Mouse (Mus musculus) CH12.LX (cell line): Measurements from ENCODE around the gene Cib1. TPM values are rescaled to one million over a fixed set of nuclear protein-coding genes. Genes with fewer than 3 reads are reported as not detected.

Experiments
- DNase-seq: peaks from one replicate; pipeline ENCODE4 v3.0.0-alpha.2; 2013; ENCODE audit errors: extremely low read depth
- H3K27ac ChIP-seq: 2 replicates; pipeline ENCODE4 v1.5.1; 2012; ENCODE audit warnings: low read depth, mild to moderate bottlenecking, control low read depth, moderate library complexity; ENCODE audit not compliant: insufficient read depth
- H3K27me3 ChIP-seq: replicated peaks from 2 replicates; pipeline ENCODE3; 2012; ENCODE audit warnings: inconsistent platforms
- H3K36me3 ChIP-seq, 2 experiments: replicated peaks in 1 of 2; 2 replicates each; pipeline versions ENCODE3 to v1.6.1; 2012; ENCODE audit warnings: inconsistent platforms in 1 of 2, low read length in 1 of 2, mild to moderate bottlenecking in 1 of 2, mixed read lengths in 1 of 2, moderate library complexity in 1 of 2; ENCODE audit not compliant: control insufficient read depth in 1 of 2, insufficient read depth in 1 of 2
- H3K4me1 ChIP-seq, 2 experiments: 2 replicates each; pipeline ENCODE4 v1.6.1; 2012; ENCODE audit warnings: inconsistent platforms in 1 of 2, moderate library complexity in 1 of 2; ENCODE audit not compliant: insufficient read depth in 2 of 2, control insufficient read depth in 1 of 2
- H3K4me2 ChIP-seq: 2 replicates; pipeline ENCODE4 v1.6.1; 2012; ENCODE audit warnings: low read depth, mild to moderate bottlenecking, control low read depth; ENCODE audit not compliant: poor library complexity, insufficient read depth, severe bottlenecking
- H3K4me3 ChIP-seq, 3 experiments: fragments of 150-350 bp in 1 of 3; sonication (generic) in 1 of 3; replicated peaks in 1 of 3; 2 replicates each; pipeline versions ENCODE3 to v1.5.1; 2011 to 2012; ENCODE audit warnings: low read depth in 2 of 3, low read length in 2 of 3, mild to moderate bottlenecking in 2 of 3, moderate library complexity in 2 of 3, control low read depth in 1 of 3, improper control_type of control experiment in 1 of 3, inconsistent platforms in 1 of 3, mixed read lengths in 1 of 3; ENCODE audit not compliant: poor library complexity in 1 of 3
- H3K79me2 ChIP-seq: replicated peaks from 2 replicates; pipeline ENCODE4 v1.6.1; 2012; ENCODE audit warnings: mild to moderate bottlenecking, moderate library complexity; ENCODE audit not compliant: control insufficient read depth, poor library complexity, insufficient read depth, severe bottlenecking; ENCODE audit errors: extremely low read depth
- H3K9ac ChIP-seq: 2 replicates; pipeline ENCODE4 v1.6.1; 2012; ENCODE audit warnings: low read depth, mild to moderate bottlenecking, control low read depth, moderate library complexity; ENCODE audit not compliant: insufficient read depth
- H3K9me3 ChIP-seq: replicated peaks from 2 replicates; pipeline ENCODE3; 2012; ENCODE audit warnings: low read length, inconsistent platforms, mixed read lengths
- BHLHE40 ChIP-seq: IDR thresholded peaks from 2 replicates; pipeline ENCODE4 v1.6.1; 2011; ENCODE audit warnings: mild to moderate bottlenecking, low read depth, low read length, improper control_type of control experiment
- CHD2 ChIP-seq: IDR thresholded peaks from 2 replicates; pipeline ENCODE4 v1.6.1; 2011; ENCODE audit warnings: low read length, improper control_type of control experiment
- E2F4 ChIP-seq: IDR thresholded peaks from 2 replicates; pipeline ENCODE4 v1.6.1; 2011; ENCODE audit warnings: low read depth, low read length, improper control_type of control experiment; ENCODE audit not compliant: insufficient replicate concordance
- ELF1 ChIP-seq: IDR thresholded peaks from 2 replicates; pipeline ENCODE4 v1.6.1; 2014; ENCODE audit warnings: low read depth, mild to moderate bottlenecking, inconsistent platforms, low read length, improper control_type of control experiment
- EP300 ChIP-seq: IDR thresholded peaks from 2 replicates; pipeline ENCODE4 v1.6.1; 2011; ENCODE audit warnings: low read length, improper control_type of control experiment
- ETS1 ChIP-seq: conservative IDR thresholded peaks from 2 replicates; pipeline ENCODE4 v1.6.1; 2012; ENCODE audit warnings: low read depth, mild to moderate bottlenecking, inconsistent platforms, low read length, improper control_type of control experiment, moderate library complexity
- HCFC1 ChIP-seq: IDR thresholded peaks from 2 replicates; pipeline ENCODE4 v1.6.1; 2012; ENCODE audit warnings: low read depth, mild to moderate bottlenecking, inconsistent platforms, low read length, improper control_type of control experiment
- IRF4 ChIP-seq: IDR thresholded peaks from 2 replicates; pipeline ENCODE4 v1.6.1; 2014; ENCODE audit warnings: low read depth, mild to moderate bottlenecking, inconsistent platforms, low read length, improper control_type of control experiment
- JUN ChIP-seq: IDR thresholded peaks from 2 replicates; pipeline ENCODE4 v1.6.1; 2011; ENCODE audit warnings: low read depth, mild to moderate bottlenecking, low read length, improper control_type of control experiment, moderate library complexity; ENCODE audit not compliant: insufficient read depth
- KAT2A ChIP-seq: IDR thresholded peaks from 2 replicates; pipeline ENCODE4 v1.6.1; 2012; ENCODE audit warnings: low read length, improper control_type of control experiment, inconsistent platforms; ENCODE audit not compliant: insufficient replicate concordance
- MAFK ChIP-seq: IDR thresholded peaks from 2 replicates; pipeline ENCODE4 v1.6.1; 2011; ENCODE audit warnings: low read length, improper control_type of control experiment; ENCODE audit not compliant: insufficient replicate concordance
- MAZ ChIP-seq: IDR thresholded peaks from 2 replicates; pipeline ENCODE4 v1.6.1; 2012; ENCODE audit warnings: low read depth, mild to moderate bottlenecking, inconsistent platforms, low read length, improper control_type of control experiment, moderate library complexity
- MEF2A ChIP-seq: IDR thresholded peaks from 2 replicates; pipeline ENCODE4 v1.6.1; 2014; ENCODE audit warnings: low read depth, mild to moderate bottlenecking, inconsistent platforms, low read length, improper control_type of control experiment, borderline replicate concordance
- MYC ChIP-seq: IDR thresholded peaks from 2 replicates; pipeline ENCODE4 v1.6.1; 2011; ENCODE audit warnings: low read depth, mild to moderate bottlenecking, improper control_type of control experiment, low read length
- NRF1 ChIP-seq: IDR thresholded peaks from 2 replicates; pipeline ENCODE4 v1.6.1; 2014; ENCODE audit warnings: low read depth, mild to moderate bottlenecking, inconsistent platforms, low read length, improper control_type of control experiment, moderate library complexity
- RAD21 ChIP-seq: IDR thresholded peaks from 2 replicates; pipeline ENCODE4 v1.6.1; 2011; ENCODE audit warnings: low read depth, mild to moderate bottlenecking, low read length, improper control_type of control experiment, moderate library complexity
- RCOR1 ChIP-seq: conservative IDR thresholded peaks from 2 replicates; pipeline ENCODE4 v1.6.1; 2012; ENCODE audit warnings: low read depth, mild to moderate bottlenecking, inconsistent platforms, low read length, improper control_type of control experiment
- SIN3A ChIP-seq: IDR thresholded peaks from 2 replicates; pipeline ENCODE4 v1.6.1; 2012; ENCODE audit warnings: low read length, improper control_type of control experiment, inconsistent platforms
- SMC3 ChIP-seq: IDR thresholded peaks from 2 replicates; pipeline ENCODE4 v1.6.1; 2011; ENCODE audit warnings: low read depth, low read length, improper control_type of control experiment
- UBTF ChIP-seq: IDR thresholded peaks from 2 replicates; pipeline ENCODE4 v1.6.1; 2012; ENCODE audit warnings: low read depth, mild to moderate bottlenecking, inconsistent platforms, low read length, improper control_type of control experiment, moderate library complexity
- USF2 ChIP-seq: conservative IDR thresholded peaks from 2 replicates; pipeline ENCODE4 v1.6.1; 2011; ENCODE audit warnings: low read depth, low read length, improper control_type of control experiment
- ZC3H11A ChIP-seq: IDR thresholded peaks from 2 replicates; pipeline ENCODE4 v1.6.1; 2012; ENCODE audit warnings: low read depth, mild to moderate bottlenecking, inconsistent platforms, low read length, improper control_type of control experiment
- ZNF384 ChIP-seq: IDR thresholded peaks from 2 replicates; pipeline ENCODE4 v1.6.1; 2012; ENCODE audit warnings: low read depth, low read length, improper control_type of control experiment, inconsistent platforms
- dilution Hi-C: fragments of 300-500 bp; cut with MboI; formaldehyde crosslinking; loops from 2 replicates; pipeline ENCODE4 v1.14.3; 2020; ENCODE audit warnings: low sequenced_read_pairs; ENCODE audit not compliant: extremely low pct_unique_long_range_greater_than_20kb, extremely low pct_ligation_motif_present
- in situ Hi-C: fragments of 300-500 bp; cut with MboI; formaldehyde crosslinking; loops from 3 replicates; pipeline ENCODE4 v1.14.3; 2019; ENCODE audit warnings: low sequenced_read_pairs, low pct_ligation_motif_present, low pct_unique_long_range_greater_than_20kb, mixed read lengths
- polyA plus RNA-seq: library from polyadenylated mRNA; unstranded; fragments of >175 nt; gene quantifications from 2 replicates; pipeline ENCODE4 v1.2.1, GENCODE M21; 2012; ENCODE audit warnings: low read depth; ENCODE audit not compliant: insufficient read length
- total RNA-seq, 2 experiments: library from RNA; depleted of rRNA; stranded (reverse); fragments of 300-350 nt in 1 of 2; fragments of >200 nt in 1 of 2; gene quantifications; 2 replicates each; pipeline ENCODE4 v1.2.3; 2012 to 2014

Cib1 gene
- total and polyA plus RNA-seq, 3 experiments, result 29.1 to 73.1 (median 48.1) TPM

DNA sequence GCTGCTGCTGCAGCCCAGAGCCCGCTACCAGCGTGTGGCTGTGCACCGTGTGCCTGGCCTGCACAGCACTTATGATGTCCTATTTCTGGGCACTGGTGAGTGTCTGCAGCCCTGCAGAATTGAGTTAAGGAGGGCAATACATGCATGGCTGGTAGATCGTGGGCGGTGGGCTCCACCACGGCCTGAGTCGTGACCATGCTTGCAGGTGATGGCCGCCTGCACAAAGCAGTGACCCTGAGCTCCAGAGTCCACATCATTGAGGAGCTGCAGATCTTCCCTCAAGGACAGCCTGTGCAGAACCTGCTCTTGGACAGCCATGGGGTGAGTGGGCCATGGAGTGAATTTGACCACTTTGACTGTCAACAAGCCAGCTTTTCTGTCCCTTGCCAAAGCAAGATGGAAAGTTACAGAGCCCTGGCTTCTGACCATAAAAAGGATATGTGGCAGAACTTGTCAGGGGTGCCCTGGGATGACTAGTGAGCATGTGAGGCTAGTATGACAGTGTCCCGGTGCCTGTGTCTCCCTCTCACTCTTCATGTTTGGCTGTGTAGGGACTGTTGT lies 12.3 kb downstream of the Cib1 start:
- dilution Hi-C loops (no loop called here), in situ Hi-C loops (no loop called here)
- no peak overlapping the region for H3K27ac ChIP-seq

DNA sequence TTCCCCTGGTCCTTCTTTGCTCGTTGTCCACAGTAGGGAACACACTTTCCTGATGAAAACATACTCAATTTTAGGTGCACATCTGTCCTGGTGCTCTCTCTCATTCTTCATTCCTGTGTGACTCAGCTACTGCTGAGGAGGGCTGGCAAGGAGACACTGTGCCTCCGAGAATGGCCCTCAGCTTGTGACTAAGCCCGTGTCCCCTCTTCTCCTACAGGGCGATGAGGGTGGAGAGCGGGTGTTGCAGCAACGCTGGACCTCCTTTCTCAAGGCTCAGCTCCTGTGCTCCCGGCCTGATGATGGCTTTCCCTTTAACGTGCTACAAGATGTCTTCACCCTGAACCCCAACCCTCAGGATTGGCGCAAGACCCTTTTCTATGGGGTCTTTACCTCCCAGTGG lies 13.9 kb downstream of the Cib1 start:
- Histone ChIP-seq H3K36me3 (peaks cover 66 to 72% of the 10 kb centered on the region in 2 experiments), H3K4me2 (no peak overlapping the region), H3K27me3 (no peaks in the 10 kb centered on the region), H3K79me2 (no peaks in the 10 kb centered on the region), H3K4me1 (peaks cover 14 to 23% of the 10 kb centered on the region in 2 experiments), H3K27ac (no peak overlapping the region), H3K4me3 (no peak overlapping the region), H3K9ac (no peak overlapping the region), H3K9me3 (no peaks in the 10 kb centered on the region)
- dilution Hi-C loops (no loop called here), in situ Hi-C loops (no loop called here)
- no peak for DNase-seq
- no peak for TF ChIP-seq MEF2A
- TF ChIP-seq SMC3, result no peak
- no peak for TF ChIP-seq CHD2
- TF ChIP-seq ETS1, result no peak
- no peak for TF ChIP-seq NRF1
- TF ChIP-seq JUN, result no peak
- TF ChIP-seq ZNF384, result no peak
- no peak for TF ChIP-seq E2F4
- TF ChIP-seq ZC3H11A, result no peak
- no peak for TF ChIP-seq RAD21
- no peak for TF ChIP-seq ELF1
- no peak for TF ChIP-seq MAZ

More for the DNA sequence above, 12.3 kb downstream of the Cib1 start:
- Histone ChIP-seq H3K4me1 (peaks cover 3 to 7% of the 10 kb centered on the region in 2 experiments), H3K27me3 (no peaks in the 10 kb centered on the region), H3K4me3 (no peak overlapping the region), H3K36me3 (peaks cover 81 to 88% of the 10 kb centered on the region in 2 experiments), H3K9me3 (no peaks in the 10 kb centered on the region), H3K9ac (no peak overlapping the region), H3K4me2 (no peak overlapping the region), H3K79me2 (no peaks in the 10 kb centered on the region)
- no peak for DNase-seq
- no peak for TF ChIP-seq UBTF
- TF ChIP-seq EP300, result no peak
- no peak for TF ChIP-seq SMC3
- no peak for TF ChIP-seq MAZ
- no peak for TF ChIP-seq MEF2A
- no peak for TF ChIP-seq ETS1
- no peak for TF ChIP-seq ZC3H11A
- no peak for TF ChIP-seq SIN3A
- no peak for TF ChIP-seq MYC
- no peak for TF ChIP-seq KAT2A
- no peak for TF ChIP-seq HCFC1
- no peak for TF ChIP-seq RCOR1
- no peak for TF ChIP-seq RAD21
- no peak for TF ChIP-seq MAFK
- no peak for TF ChIP-seq IRF4
- TF ChIP-seq BHLHE40, result no peak
- no peak for TF ChIP-seq USF2
